Mouse (Mus musculus) R1 (cell line): ENCODE data around the gene Mapkbp1.

Source experiments
- DNase-seq: peaks from one replicate; pipeline ENCODE4 v3.0.0-alpha.2; 2018; ENCODE audit warnings: low read depth, low spot score

Mapkbp1 gene

DNA sequence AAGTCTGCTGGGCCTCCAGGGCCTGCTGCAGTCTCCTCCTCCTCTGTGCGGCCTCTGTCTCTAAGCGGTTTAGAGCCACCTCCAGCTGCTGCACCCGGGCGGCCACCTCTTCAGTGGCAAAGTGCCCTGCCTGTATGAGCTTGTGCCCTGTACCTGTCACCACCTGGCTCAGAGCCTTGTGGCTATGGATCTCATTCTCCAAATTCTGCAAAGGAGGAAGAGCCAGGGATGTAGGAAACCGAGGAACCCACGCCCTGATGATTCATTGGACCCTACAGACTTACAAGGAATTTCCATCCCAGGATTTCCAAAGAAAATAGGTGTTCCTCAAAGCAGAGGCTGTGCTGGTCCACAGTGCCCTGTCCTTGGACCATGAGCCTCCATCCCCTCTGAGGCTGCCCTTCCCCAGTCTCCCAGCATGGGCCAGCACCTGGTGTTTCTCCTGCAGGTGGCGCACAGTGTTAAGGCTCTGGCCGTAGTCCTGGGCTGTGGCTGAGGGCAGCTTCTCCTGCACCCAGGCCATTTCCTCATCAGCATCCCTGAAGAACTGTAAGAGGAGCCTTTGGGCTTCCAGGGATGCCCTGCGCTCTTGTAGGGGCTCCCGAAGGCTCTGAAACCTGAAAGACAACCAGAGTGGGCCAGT, 77.3 kb downstream of the Mapkbp1 start:
- DNase-seq, result peak; percentile 52

DNA sequence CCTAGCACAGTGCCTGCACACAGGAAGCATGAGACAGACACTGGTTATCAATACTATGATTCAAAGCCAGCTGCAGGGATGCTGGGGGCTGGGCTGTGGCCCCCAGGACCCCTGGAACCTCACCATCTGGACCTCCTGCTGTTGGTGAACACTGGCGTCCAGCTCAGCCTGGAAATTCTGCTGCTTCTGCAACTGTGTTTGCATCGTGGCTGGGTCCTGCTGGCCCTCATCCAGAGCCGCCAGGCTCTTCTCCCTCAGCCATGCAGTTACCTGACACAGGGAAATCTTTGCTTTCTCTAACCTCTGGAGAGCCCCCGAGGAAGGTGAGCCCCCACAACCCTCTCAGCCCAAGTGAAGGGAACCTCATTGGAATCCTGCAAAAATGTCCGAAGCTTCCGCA, 78.9 kb downstream of the Mapkbp1 start:
- DNase-seq, result no peak

DNA sequence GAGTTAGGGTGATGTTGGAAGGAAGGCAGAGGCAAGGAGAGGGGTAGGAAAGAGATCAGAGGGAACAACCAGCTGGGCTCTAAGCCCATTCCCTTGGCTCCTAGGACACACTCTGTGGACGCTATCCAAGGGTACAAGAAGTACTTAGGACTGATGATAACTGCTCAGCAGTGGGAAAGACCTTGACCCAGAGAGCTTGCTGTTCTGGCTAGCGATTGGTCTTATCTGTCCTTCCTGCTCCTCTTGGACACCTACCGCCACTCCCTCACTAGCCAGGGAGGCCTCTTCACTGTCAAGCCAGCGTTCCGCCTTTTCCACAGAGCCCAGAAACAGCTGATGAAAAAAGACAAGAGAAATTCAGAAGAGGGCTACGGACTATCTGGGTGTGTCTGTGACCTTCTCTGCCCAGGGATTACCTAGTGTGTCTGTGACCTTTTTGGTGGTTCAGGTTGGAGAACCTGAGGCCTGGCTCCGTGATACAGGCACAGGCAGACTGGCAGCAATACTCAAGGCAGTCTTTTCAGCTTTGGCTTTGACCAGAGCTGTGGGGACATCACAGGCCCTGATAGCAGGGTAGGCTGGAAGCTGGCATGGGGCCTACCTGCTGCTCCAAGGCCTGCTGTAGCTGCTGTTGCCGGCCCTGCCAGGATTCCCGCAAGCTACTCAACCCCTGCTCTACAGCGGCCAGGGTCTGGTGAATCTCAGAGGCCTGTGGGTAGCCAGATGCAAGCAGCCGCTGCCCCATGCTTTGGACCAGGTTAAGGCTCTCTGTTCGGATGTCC, 82.5 kb downstream of the Mapkbp1 start:
- no peak for DNase-seq

DNA sequence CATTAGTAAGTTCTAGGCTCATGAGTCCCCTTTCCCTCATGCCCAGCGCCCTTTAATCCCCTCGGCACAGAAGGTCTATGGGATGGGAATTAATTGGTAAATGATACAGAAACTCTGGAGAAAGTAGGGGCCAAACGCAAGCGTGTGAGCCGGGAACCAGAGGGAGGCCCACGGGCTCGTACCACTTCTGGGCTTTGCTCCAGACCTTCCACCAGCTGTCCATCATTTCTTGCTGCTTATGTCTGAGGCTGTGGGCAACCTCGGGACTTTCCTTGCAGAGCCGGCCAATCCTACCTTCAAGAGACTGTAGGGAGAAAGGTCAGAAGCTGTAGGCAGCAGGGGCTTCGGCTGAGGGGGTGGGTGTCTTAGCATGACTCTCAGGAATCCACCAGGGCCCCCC, 83.4 kb downstream of the Mapkbp1 start:
- no peak for DNase-seq

DNA sequence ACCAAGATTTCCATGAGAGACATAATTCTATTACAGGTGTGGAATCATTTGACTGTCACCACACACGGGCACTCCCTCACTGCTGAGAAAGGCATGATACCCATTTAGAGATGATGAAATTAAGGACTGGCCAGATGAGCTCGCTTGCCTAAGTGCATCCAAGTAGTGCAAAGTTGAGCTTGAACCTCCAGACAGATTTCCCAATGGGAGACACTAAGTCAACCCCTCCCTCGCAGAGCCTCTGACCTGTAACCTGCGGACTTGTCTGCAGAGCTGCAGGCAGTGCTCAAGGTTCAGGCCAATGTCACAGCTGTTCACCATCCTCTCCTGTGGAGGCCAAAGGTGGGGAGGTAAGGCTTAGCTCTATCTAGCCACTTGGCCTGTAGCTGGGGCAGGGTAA, 86.3 kb downstream of the Mapkbp1 start:
- DNase-seq, result no peak

DNA sequence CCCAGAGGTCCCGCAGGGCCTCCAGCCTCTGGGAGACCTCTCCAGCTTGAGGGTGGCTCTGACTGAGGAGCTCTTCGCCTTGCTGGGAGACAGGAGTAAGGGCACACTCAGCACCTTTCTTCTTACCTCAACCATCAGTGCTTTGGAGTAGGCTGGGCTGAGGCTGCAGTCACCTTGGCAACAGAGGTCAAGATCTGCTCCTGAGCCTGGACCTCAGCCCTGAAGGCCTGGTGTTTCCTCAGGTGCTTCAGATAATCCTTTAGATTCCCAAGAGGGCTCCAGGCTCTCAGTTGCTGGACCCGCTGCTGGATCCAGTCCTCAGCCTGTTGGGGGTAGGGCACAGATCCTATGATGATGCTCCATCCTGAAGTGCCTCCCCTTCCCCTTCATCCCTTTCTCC, 87.0 kb downstream of the Mapkbp1 start:
- no peak for DNase-seq

DNA sequence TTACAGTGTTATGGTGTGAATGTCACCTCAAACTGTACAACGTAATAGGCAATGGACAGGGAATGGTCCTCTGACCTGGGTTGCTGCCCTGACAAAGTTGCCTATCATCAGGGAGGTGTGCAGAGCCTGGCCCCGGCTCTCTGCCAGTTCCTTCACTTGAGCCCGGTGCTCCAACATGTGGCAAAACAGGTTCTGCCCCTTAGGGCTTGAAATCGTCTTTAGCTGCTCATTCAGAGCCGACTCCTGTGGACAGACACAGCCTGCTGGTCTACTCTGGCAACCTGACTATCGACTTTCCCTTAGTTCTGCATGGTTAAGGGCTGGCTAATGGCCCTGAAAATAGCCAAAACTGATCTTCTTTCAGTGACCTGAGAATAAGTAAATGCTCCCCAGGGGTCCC, 87.7 kb downstream of the Mapkbp1 start:
- no peak for DNase-seq

DNA sequence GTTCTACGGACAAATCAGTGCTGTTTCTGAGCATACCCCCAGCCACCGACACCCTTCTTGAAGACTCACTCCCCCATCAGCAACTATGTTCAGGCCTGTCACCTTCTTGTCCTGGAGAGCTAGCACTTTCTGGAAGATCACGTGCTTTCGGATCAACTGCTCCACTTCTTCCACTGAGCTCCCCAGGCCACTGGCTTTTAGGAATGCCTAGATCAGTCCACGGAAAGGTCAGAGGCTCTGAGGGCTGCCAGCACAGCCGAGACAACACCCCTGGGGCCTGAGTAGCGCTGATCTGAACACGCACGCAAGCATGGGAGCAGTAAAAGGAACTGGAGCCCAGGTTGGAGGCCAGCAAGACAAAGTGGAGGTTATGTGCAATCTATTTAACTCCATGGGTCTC, 88.2 kb downstream of the Mapkbp1 start:
- peak; percentile 29 for DNase-seq

DNA sequence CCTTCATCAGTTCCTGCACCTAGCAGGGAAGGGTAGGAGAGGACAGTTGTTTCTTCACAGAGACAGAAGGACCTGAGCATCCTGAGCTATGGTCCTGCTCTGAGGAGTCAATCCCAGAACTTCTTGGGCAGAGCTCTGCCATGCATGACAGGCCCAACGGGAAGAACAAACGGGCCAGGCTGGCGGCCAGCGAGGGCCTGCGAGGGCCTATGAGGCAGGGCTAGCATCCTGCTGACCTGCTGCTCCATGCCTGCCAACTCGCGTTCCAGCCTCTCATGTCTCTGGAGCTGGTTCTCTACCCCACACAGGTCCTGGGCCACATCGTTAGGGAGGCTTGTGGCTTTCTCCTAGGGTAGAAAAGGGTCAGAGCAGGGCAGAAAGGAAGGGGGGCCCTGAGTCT, 89.7 kb downstream of the Mapkbp1 start:
- no peak for DNase-seq

DNA sequence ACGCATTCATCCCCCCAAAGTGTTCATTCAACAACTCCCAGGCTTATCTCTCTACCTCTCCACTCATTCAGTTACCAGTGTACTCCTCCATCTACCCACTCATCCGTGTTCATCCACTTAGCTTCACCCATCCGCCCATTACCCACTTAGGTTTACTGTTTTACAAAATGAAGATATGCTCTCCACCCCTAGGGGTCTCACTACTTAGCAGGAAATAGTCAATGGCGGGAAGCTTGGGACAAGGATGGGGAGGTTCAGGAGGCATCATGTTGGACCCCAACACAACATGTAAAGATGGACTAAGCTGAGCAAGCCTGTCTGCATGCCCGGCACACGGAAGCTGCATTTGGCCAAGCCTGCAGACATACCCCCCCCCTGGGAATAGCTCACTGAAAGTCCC, 92.1 kb downstream of the Mapkbp1 start:
- peak; percentile 72 for DNase-seq

DNA sequence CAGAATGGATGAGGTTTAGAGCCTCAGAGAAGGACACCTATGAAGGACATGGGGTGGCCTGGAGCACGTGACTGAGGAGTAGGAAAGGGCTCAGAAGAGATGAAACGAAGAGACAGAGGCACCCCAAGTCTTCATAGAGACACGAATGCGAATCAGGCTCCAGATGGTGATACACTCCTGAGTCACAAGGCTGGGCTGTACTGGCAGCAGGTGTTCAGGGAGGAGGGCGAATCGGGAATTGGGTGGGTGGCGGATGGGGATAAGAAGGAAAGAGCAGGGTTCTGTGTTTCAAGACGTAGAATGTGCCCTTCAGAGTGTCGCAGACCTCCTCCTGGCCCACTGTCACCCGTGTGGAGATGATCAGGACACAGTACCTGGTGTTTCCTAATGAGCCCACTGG, 92.7 kb downstream of the Mapkbp1 start:
- DNase-seq, result no peak

DNA sequence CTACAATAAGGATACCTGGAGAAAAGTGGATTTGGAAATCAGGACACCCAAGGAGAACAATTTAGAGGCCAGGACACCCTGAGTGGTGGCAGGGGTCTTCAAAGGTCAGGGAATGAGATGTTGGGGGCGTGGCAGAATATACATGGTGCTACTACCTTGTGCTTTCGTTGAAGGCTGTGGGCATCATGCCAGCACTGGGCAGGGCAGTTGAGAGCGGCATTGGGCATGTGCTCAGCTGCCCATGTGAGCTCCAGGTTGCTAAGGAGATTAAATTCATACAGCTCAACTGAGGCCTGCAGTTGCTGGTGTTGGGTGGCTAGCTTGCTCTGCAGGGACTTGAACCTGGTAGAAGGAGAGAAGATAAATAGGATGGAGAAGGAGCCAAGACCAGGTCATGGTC, 93.7 kb downstream of the Mapkbp1 start:
- no peak for DNase-seq

DNA sequence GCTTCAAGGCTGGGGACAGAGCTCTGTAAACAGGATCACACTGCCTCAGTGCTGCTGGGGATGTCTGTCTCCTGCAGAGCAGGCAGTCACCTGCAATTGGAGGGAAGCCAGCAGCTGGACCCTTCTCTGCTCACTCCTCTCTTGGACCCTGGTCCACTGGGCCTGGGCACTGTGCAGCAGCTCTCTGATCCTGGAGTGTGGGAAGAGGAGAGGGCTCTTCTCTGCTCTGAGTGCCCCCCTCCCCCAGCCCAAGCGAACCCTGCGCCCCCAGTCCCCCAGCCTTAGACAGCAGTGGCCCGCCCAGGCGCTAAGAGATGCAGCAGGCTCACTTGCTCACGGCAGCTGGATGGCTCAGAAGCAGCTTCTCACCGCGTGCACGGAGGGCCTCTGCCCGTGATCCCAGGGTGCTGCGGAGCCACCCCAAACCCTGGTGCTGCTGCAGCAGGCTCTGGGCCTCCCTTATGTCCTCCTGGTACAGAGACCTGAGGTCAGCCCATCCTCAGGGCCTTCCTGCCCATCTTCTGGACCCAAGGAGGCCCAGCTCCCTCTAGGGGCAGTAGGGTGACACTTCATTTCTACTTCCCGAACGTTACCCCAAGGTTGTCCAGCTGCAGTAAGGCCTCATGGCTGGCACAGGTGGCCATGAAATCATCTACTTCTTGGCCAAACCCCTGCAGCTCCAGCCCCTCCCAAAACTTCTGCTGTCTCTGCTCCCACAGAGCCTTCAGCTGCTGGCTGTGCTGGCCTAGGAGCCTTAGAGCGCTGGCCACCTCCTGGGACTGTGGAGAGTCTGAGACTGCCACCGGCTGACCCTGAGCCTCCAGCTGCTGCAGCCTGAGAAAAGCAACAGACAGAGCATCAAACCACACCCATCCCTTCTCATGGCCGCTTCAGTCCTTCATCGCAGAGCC, 96.3 kb downstream of the Mapkbp1 start:
- peak; percentile 53 for DNase-seq

DNA sequence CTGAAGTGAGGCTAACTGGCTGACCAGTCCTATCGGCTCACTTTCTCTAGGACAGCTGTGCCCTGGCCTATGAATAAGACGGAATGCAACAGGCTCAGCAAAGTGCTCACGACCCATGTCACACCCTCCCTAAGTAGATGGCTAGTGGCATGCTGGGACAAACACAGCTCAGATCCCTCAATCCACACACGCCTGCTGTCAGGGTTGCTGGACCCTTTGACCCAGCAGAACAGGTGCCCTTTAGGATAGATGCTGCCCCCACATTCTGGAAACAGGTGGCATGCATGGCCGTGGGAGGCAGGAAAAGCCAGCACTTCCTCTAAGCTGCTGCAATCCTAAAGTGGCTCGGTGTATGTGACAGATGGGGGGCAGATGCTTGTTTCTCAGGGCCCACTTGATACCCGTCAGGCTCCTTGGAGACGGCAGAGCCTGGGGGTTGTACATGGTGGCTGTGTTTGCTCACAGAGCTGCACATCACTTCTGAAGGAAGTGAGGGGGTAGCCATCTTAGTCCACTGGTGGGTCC, 97.0 kb downstream of the Mapkbp1 start:
- no peak for DNase-seq

DNA sequence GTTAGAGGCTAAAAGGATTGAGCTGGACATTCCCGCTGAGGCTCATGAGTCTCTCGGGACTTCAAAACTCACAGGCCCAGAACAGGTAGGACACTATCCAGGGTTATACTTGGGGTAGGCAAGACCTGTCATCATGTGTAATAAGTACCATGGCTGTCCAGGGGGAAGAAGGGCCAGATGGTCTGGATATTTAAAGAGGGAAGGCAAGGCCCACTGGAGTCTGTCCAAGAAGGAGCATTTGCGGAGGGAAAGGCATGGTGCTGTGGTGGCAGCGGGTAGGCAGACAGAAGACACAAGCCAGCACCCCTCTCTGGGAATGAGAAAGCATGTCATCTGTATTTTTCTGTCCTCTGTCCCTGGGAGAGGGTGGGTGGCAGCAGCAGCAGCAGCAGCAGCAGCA, 101.6 kb downstream of the Mapkbp1 start:
- DNase-seq, result no peak

DNA sequence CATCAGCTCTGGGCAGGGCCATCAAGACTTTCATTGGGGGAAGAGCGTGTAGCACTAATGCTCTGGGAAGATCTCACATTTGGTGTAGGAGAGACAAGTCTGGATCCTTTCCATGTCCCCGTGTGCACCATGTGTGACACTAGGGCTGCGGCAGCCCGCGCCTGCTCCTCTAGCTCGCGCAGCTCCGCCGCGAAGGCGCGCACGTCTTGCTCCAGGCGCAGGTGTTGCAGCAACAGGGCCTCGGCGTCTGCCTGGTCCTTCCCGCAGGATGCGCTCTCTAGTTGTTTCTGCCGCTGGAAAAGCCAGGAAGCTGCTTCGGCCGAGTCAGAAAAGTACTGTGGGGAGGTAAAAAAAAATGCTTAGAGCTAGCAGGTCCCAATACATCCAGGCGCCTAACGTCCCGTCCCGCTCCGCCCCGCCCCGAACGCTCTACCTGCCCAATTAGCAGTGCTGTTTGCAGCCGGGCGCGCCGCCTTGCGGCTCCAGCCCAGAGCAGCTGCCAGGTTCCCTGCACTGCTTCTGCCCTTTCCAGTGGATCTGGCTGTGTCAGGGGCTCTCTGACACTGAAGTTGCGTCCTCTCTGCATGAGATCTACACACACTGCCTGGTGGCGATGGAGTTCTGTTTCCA, 103.7 kb downstream of the Mapkbp1 start:
- peak; percentile 89 for DNase-seq
